Mouse (Mus musculus): ENCODE results near the gene Fgfr2. TPM values are rescaled to one million over a fixed set of nuclear protein-coding genes. Genes with fewer than 3 reads are reported as not detected.
"Not testable (repeated sequence)": the region's sequence is repeated elsewhere in the genome, so short reads cannot be mapped to it uniquely, and the experiment has no call there.

Fgfr2 gene
- polyA plus RNA-seq, 1 experiment from 2014 or later: 34.1 TPM

- no peak overlapping the region for H3K9ac ChIP-seq
- ATAC-seq (ENCODE audit: insufficient number of reproducible peaks, low FRiP score): no peak
- H3K27ac ChIP-seq (ENCODE audit: poor library complexity, severe bottlenecking): no peak overlapping the region
- no peak overlapping the region for H3K4me3 ChIP-seq
- no peaks in the 10 kb centered on the region for H3K36me3 ChIP-seq
- H3K4me1 ChIP-seq (replicated peaks): no peaks in the 10 kb centered on the region
- no peaks in the 10 kb centered on the region for H3K27me3 ChIP-seq (replicated peaks)
- 0% methylated on average over 1 of the region's 1 CpGs for WGBS
- H3K9me3 ChIP-seq (replicated peaks): no peaks in the 10 kb centered on the region
- H3K4me2 ChIP-seq: no peak overlapping the region
Measured at GRCm38 (mm10) chr7:131075956-131076355, 2047.2 kb downstream of the Fgfr2 start.

GRCm38 (mm10) chr7:131074098-131074497 is 2049.1 kb downstream of the Fgfr2 start:
- not testable (repeated sequence) for H3K36me3 ChIP-seq; H3K9me3 ChIP-seq (replicated peaks); H3K4me1 ChIP-seq (replicated peaks); ATAC-seq (ENCODE audit: insufficient number of reproducible peaks, low FRiP score); H3K4me3 ChIP-seq; H3K9ac ChIP-seq; H3K4me2 ChIP-seq; H3K27ac ChIP-seq (ENCODE audit: poor library complexity, severe bottlenecking); H3K27me3 ChIP-seq (replicated peaks)
- 78% methylated on average over 6 of the region's 6 CpGs for WGBS

GRCm38 (mm10) chr7:131073476-131073875 is 2049.7 kb downstream of the Fgfr2 start:
- not testable (repeated sequence) for H3K27ac ChIP-seq (ENCODE audit: poor library complexity, severe bottlenecking); ATAC-seq (ENCODE audit: insufficient number of reproducible peaks, low FRiP score)

GRCm38 (mm10) chr7:131068191-131068590 is 2055.0 kb downstream of the Fgfr2 start:
- not testable (repeated sequence) for ATAC-seq (ENCODE audit: insufficient number of reproducible peaks, low FRiP score)
- 2% methylated on average over 1 of the region's 1 CpGs for WGBS

More at GRCm38 (mm10) chr7:131073476-131073875, 2049.7 kb downstream of the Fgfr2 start:
- H3K4me2 ChIP-seq; H3K27me3 ChIP-seq (replicated peaks); H3K4me1 ChIP-seq (replicated peaks); H3K9ac ChIP-seq; H3K9me3 ChIP-seq (replicated peaks); H3K36me3 ChIP-seq; H3K4me3 ChIP-seq: not testable (repeated sequence)
- 80% methylated on average over 3 of the region's 3 CpGs for WGBS

GRCm38 (mm10) chr7:131062541-131062940 is 2060.6 kb downstream of the Fgfr2 start:
- Histone ChIP-seq H3K9ac (no peak overlapping the region), H3K36me3 (no peaks in the 10 kb centered on the region), H3K4me1 (replicated peaks) (no peaks in the 10 kb centered on the region), H3K4me2 (no peak overlapping the region), H3K9me3 (replicated peaks) (no peaks in the 10 kb centered on the region), H3K27ac (ENCODE audit: poor library complexity, severe bottlenecking) (no peak overlapping the region), H3K27me3 (replicated peaks) (0 out of 2 replicates have a peak, but pooled peaks cover 3% of the 10 kb centered on the region), H3K4me3 (no peak overlapping the region)
- no peak for ATAC-seq (ENCODE audit: insufficient number of reproducible peaks, low FRiP score)
- WGBS: 76% methylated on average over 2 of the region's 2 CpGs

More at GRCm38 (mm10) chr7:131068191-131068590, 2055.0 kb downstream of the Fgfr2 start:
- H3K36me3 ChIP-seq; H3K27me3 ChIP-seq (replicated peaks); H3K4me2 ChIP-seq; H3K4me3 ChIP-seq; H3K4me1 ChIP-seq (replicated peaks); H3K27ac ChIP-seq (ENCODE audit: poor library complexity, severe bottlenecking); H3K9ac ChIP-seq; H3K9me3 ChIP-seq (replicated peaks): not testable (repeated sequence)

GRCm38 (mm10) chr7:131059808-131060207 is 2063.3 kb downstream of the Fgfr2 start:
- H3K36me3 ChIP-seq; H3K4me1 ChIP-seq (replicated peaks); H3K27ac ChIP-seq (ENCODE audit: poor library complexity, severe bottlenecking); H3K27me3 ChIP-seq (replicated peaks); H3K9ac ChIP-seq; H3K4me2 ChIP-seq; H3K9me3 ChIP-seq (replicated peaks); ATAC-seq (ENCODE audit: insufficient number of reproducible peaks, low FRiP score); H3K4me3 ChIP-seq: not testable (repeated sequence)
- WGBS: 51% methylated on average over 2 of the region's 2 CpGs

- not testable (repeated sequence) for H3K9ac ChIP-seq; H3K4me3 ChIP-seq; ATAC-seq (ENCODE audit: insufficient number of reproducible peaks, low FRiP score); H3K4me2 ChIP-seq; H3K4me1 ChIP-seq (replicated peaks); H3K9me3 ChIP-seq (replicated peaks); H3K27me3 ChIP-seq (replicated peaks); H3K27ac ChIP-seq (ENCODE audit: poor library complexity, severe bottlenecking); H3K36me3 ChIP-seq
- 71% methylated on average over 9 of the region's 9 CpGs for WGBS
Measured at GRCm38 (mm10) chr7:131057918-131058317, 2065.2 kb downstream of the Fgfr2 start.

- no peaks in the 10 kb centered on the region for H3K4me1 ChIP-seq (replicated peaks)
- no peak overlapping the region for H3K4me2 ChIP-seq
- H3K36me3 ChIP-seq: no peaks in the 10 kb centered on the region
- H3K27ac ChIP-seq (ENCODE audit: poor library complexity, severe bottlenecking): no peak overlapping the region
- ATAC-seq (ENCODE audit: insufficient number of reproducible peaks, low FRiP score): no peak
- no peak overlapping the region for H3K9ac ChIP-seq
- no peak overlapping the region for H3K4me3 ChIP-seq
- 0 out of 2 replicates have a peak, but pooled peaks cover 3% of the 10 kb centered on the region for H3K27me3 ChIP-seq (replicated peaks)
- no peaks in the 10 kb centered on the region for H3K9me3 ChIP-seq (replicated peaks)
Measured at GRCm38 (mm10) chr7:131054808-131055370, 2068.3 kb downstream of the Fgfr2 start.

- not testable (repeated sequence) for H3K4me1 ChIP-seq (replicated peaks); H3K27ac ChIP-seq (ENCODE audit: poor library complexity, severe bottlenecking); H3K4me3 ChIP-seq; ATAC-seq (ENCODE audit: insufficient number of reproducible peaks, low FRiP score); H3K9me3 ChIP-seq (replicated peaks); H3K9ac ChIP-seq; H3K4me2 ChIP-seq; H3K27me3 ChIP-seq (replicated peaks); H3K36me3 ChIP-seq
- 70% methylated on average over 8 of the region's 8 CpGs for WGBS
Measured at GRCm38 (mm10) chr7:131049829-131050228, 2073.3 kb downstream of the Fgfr2 start.

GRCm38 (mm10) chr7:131045258-131045835 is 2077.8 kb downstream of the Fgfr2 start:
- H3K9me3 ChIP-seq (replicated peaks); H3K4me2 ChIP-seq; H3K27me3 ChIP-seq (replicated peaks); ATAC-seq (ENCODE audit: insufficient number of reproducible peaks, low FRiP score); H3K36me3 ChIP-seq; H3K9ac ChIP-seq; H3K4me1 ChIP-seq (replicated peaks); H3K27ac ChIP-seq (ENCODE audit: poor library complexity, severe bottlenecking); H3K4me3 ChIP-seq: not testable (repeated sequence)
- WGBS: 28% methylated on average over 3 of the region's 3 CpGs

- H3K9me3 ChIP-seq (replicated peaks): no peaks in the 10 kb centered on the region
- no peaks in the 10 kb centered on the region; the same call in 1 of the 2 replicates for H3K27me3 ChIP-seq (replicated peaks)
- H3K4me1 ChIP-seq (replicated peaks): peaks cover 6% of the 10 kb centered on the region
- no peak overlapping the region for H3K27ac ChIP-seq (ENCODE audit: poor library complexity, severe bottlenecking)
- ATAC-seq (ENCODE audit: insufficient number of reproducible peaks, low FRiP score): no peak
- H3K4me3 ChIP-seq: no peak overlapping the region
- no peak overlapping the region for H3K4me2 ChIP-seq
- 45% methylated on average over 1 of the region's 1 CpGs for WGBS
- H3K9ac ChIP-seq: no peak overlapping the region
- H3K36me3 ChIP-seq: no peaks in the 10 kb centered on the region
Measured at GRCm38 (mm10) chr7:131042657-131043056, 2080.5 kb downstream of the Fgfr2 start.

GRCm38 (mm10) chr7:131040760-131041159 is 2082.4 kb downstream of the Fgfr2 start:
- not testable (repeated sequence) for H3K9me3 ChIP-seq (replicated peaks); H3K4me2 ChIP-seq; ATAC-seq (ENCODE audit: insufficient number of reproducible peaks, low FRiP score); H3K27ac ChIP-seq (ENCODE audit: poor library complexity, severe bottlenecking); H3K4me3 ChIP-seq; H3K27me3 ChIP-seq (replicated peaks); H3K9ac ChIP-seq; H3K36me3 ChIP-seq
- H3K4me1 ChIP-seq (replicated peaks): peaks cover 19% of the 10 kb centered on the region
- WGBS: 75% methylated on average over 8 of the region's 8 CpGs
